ENCODE assay signal across 13 mouse cellular contexts in the genomic region with DNA sequence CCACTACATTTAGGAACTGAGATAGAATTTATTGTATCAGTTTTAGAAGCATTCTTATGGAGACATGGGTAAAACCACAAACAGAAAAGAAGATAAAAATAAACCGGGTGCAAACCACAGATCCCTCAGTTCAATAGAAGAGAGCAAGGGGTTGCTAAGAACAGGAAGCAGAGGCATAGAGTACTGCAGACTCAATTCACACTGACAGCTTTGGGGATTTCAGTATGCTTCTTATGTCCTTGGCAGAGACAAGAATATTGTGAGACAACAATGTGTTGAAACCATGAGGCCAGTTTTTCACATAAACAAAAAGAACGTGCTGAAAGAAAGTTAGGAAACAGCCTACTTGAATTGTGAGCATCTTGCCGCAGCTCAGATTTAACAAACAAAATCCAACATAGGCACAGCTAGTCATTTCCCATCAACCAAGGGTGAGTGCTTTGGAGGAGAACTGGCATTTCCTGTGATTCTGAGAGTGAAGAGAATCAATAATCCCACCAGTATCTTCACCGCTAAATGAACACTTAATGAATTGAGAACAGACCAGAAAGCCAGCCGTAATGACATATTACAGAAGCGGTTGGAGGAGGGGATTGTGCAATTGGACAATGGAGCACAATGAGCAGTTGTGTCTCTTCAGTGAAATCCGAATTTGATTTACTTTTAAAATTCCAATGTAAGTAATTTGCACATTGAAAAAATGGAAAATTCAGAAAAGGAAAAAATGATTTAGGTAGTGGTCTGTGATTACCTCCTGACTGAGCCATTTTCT.
DNase-seq lines count a peak whose midpoint lies in the region; ATAC-seq and TF ChIP-seq lines count a peak whose summit lies in the region.
"Had no signal": no experiment of that assay in that cellular context is flagged by ENCODE, and none has a peak within 500 bp of the region (broad histone marks: within the 10 kb centered on the region; RNA-seq: fewer than 3 reads in every experiment).

No protein-coding gene starts in this region.

- 64% methylated on average over 7 of the region's 7 CpGs for WGBS in neural tube, embryonic 13.5 days
- WGBS in neural tube, embryonic 15.5 days: 61% methylated on average over 7 of the region's 7 CpGs
- WGBS in midbrain, postnatal 0 days: 51% methylated on average over 7 of the region's 7 CpGs

- H3K9me3 ChIP-seq in neural tube, embryonic 13.5 days: no peaks in the 10 kb centered on the region
- H3K9me3 ChIP-seq in neural tube, embryonic 15.5 days (replicated peaks): no peaks in the 10 kb centered on the region
- H3K9me3 ChIP-seq in midbrain, postnatal 0 days (ENCODE audit: low read length): no peaks in the 10 kb centered on the region
- H3K9me3 ChIP-seq: hindbrain, embryonic 15.5 days; midbrain, embryonic 15.5 days had no signal

- H3K27me3 ChIP-seq in neural tube, embryonic 13.5 days: no peaks in the 10 kb centered on the region
- no peaks in the 10 kb centered on the region for H3K27me3 ChIP-seq in neural tube, embryonic 15.5 days (replicated peaks)
- H3K27me3 ChIP-seq in midbrain, postnatal 0 days (ENCODE audit: insufficient read depth, low read length): no peaks in the 10 kb centered on the region
- H3K27me3 ChIP-seq: hindbrain, embryonic 15.5 days; midbrain, embryonic 15.5 days had no signal

- TF ChIP-seq CTCF in midbrain, postnatal 0 days (IDR thresholded peaks at IDR 0.05): no peak

- H3K4me3 ChIP-seq in neural tube, embryonic 13.5 days: no peak overlapping the region
- no peak overlapping the region for H3K4me3 ChIP-seq in neural tube, embryonic 15.5 days (replicated peaks)
- H3K4me3 ChIP-seq in midbrain, postnatal 0 days (ENCODE audit: low read depth, low read length): no peak overlapping the region
- H3K4me3 ChIP-seq: hindbrain, embryonic 15.5 days; midbrain, embryonic 15.5 days had no signal

- no peaks in the 10 kb centered on the region for H3K4me1 ChIP-seq in neural tube, embryonic 13.5 days (replicated peaks)
- no peaks in the 10 kb centered on the region for H3K4me1 ChIP-seq in neural tube, embryonic 15.5 days
- peaks cover 2% of the 10 kb centered on the region; the same call in 1 of the 2 replicates for H3K4me1 ChIP-seq in midbrain, postnatal 0 days (ENCODE audit: insufficient read depth, low read length)
- H3K4me1 ChIP-seq: midbrain, embryonic 15.5 days had no signal

- no peak for ATAC-seq in neural tube, embryonic 13.5 days (ENCODE audit: low read depth)
- no peak for ATAC-seq in neural tube, embryonic 15.5 days (ENCODE audit: low FRiP score)
- ATAC-seq in hematopoietic stem cell, adult 5-6 weeks (replicated peaks in 1 of 2; ENCODE audit: insufficient read depth in 1 of 2, low FRiP score in 2 of 2, low TSS enrichment in 1 of 2, low read depth in 1 of 2, poor library complexity in 2 of 2, severe bottlenecking in 2 of 2): peak; percentile 78 to 86
- no peak for ATAC-seq in midbrain, postnatal 0 days (ENCODE audit: low FRiP score)
- ATAC-seq: midbrain, embryonic 15.5 days had no signal

- H3K9ac ChIP-seq in neural tube, embryonic 13.5 days: no peak overlapping the region
- no peak overlapping the region for H3K9ac ChIP-seq in neural tube, embryonic 15.5 days (replicated peaks)
- no peak overlapping the region for H3K9ac ChIP-seq in midbrain, postnatal 0 days (replicated peaks; ENCODE audit: low read length, poor library complexity, severe bottlenecking)
- H3K9ac ChIP-seq: hindbrain, embryonic 15.5 days; midbrain, embryonic 15.5 days had no signal

- H3K36me3 ChIP-seq in neural tube, embryonic 13.5 days: no peaks in the 10 kb centered on the region
- H3K36me3 ChIP-seq in neural tube, embryonic 15.5 days: no peaks in the 10 kb centered on the region
- H3K36me3 ChIP-seq in midbrain, postnatal 0 days (ENCODE audit: insufficient read depth, low read length): no peaks in the 10 kb centered on the region
- H3K36me3 ChIP-seq: hindbrain, embryonic 15.5 days; midbrain, embryonic 15.5 days had no signal

- peak; percentile 31 for DNase-seq in Muller cell, postnatal 12 days (ENCODE audit: inconsistent ontology term)
- peak; percentile 7 to 37 for DNase-seq in natural killer cell, adult 2 months (ENCODE audit: low spot score in 2 of 2)
- DNase-seq in layer of hippocampus, adult 9-10 months (ENCODE audit: low spot score): no peak
- no peak for DNase-seq in midbrain, postnatal 0 days (ENCODE audit: low spot score)
- DNase-seq: adrenal gland, postnatal 10 days; cerebellum, adult 9-10 months; kidney, adult 9 months; lung, adult 18-20 months had no signal

- H3K27ac ChIP-seq in neural tube, embryonic 13.5 days (replicated peaks): 0 out of 2 replicates have a peak overlapping the region, but pooled peaks have one; percentile 28
- H3K27ac ChIP-seq in neural tube, embryonic 15.5 days (replicated peaks): no peak overlapping the region
- no peak overlapping the region for H3K27ac ChIP-seq in midbrain, postnatal 0 days (ENCODE audit: low read depth, low read length)
- H3K27ac ChIP-seq: hindbrain, embryonic 15.5 days; midbrain, embryonic 15.5 days had no signal

- H3K4me2 ChIP-seq in neural tube, embryonic 13.5 days: no peak overlapping the region
- no peak overlapping the region for H3K4me2 ChIP-seq in neural tube, embryonic 15.5 days
- no peak overlapping the region for H3K4me2 ChIP-seq in midbrain, postnatal 0 days (ENCODE audit: low read depth, low read length, poor library complexity, severe bottlenecking)
- H3K4me2 ChIP-seq: hindbrain, embryonic 15.5 days; midbrain, embryonic 15.5 days had no signal

Comparison
In these comparisons a context has a peak if more than half of its experiments do, and no peak if none do; other contexts are left out.
1. ATAC-seq: peak in hematopoietic stem cell, adult 5-6 weeks (2 of 2); none in neural tube, embryonic 13.5 days (single experiment), neural tube, embryonic 15.5 days (single experiment) and midbrain, postnatal 0 days (single experiment).
2. DNase-seq: peak in Muller cell, postnatal 12 days (single experiment) and natural killer cell, adult 2 months (2 of 2); none in layer of hippocampus, adult 9-10 months (single experiment) and midbrain, postnatal 0 days (single experiment).